Mouse (Mus musculus): ENCODE measurements around the gene Wdr81. TPM values are rescaled to one million over a fixed set of nuclear protein-coding genes. Genes with fewer than 3 reads are reported as not detected.
"Not testable (repeated sequence)": the region's sequence is repeated elsewhere in the genome, so short reads cannot be mapped to it uniquely, and the experiment has no call there.

Gene Wdr81
- total RNA-seq, 2 experiments from 2014 or later: 20.1 to 20.4 TPM

DNA sequence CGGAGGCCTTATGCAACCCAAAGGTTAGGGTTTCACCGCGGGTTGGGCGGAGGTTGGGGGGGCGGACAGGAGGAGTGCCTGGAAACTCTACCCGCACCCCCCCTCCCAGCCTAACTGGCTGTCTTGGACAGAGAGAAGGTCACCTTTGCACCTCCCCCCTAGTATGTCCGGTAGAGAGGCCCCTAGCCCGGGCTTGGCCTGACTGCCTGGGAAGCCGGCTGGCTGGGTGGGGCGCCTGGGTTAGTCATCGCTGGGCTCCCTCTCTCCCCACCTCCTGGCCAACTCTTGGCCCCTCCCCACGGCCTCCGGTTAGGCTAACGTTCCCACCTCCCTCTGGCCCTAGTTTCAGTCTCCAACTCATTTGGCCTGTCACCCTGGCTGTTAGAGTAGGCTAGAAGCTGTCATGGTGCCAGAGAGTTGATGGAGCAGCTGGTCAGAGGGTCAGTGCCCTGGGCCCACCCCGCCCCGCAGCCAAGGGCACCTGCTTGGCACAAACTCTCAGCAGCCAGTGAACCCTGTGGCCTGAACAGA lies 7.8 kb upstream of the Wdr81 start:
- intact Hi-C loops (cut with DNase I): loop anchor here (5.0 kb wide), 2 partner anchors 115 to 270 kb away; partner anchors contain the start of genes Dph1, Rpa1, Rtn4rl1 and Smyd4
- DNase-seq (ENCODE audit: low spot score in 2 of 2): peak; percentile 35 to 37

DNA sequence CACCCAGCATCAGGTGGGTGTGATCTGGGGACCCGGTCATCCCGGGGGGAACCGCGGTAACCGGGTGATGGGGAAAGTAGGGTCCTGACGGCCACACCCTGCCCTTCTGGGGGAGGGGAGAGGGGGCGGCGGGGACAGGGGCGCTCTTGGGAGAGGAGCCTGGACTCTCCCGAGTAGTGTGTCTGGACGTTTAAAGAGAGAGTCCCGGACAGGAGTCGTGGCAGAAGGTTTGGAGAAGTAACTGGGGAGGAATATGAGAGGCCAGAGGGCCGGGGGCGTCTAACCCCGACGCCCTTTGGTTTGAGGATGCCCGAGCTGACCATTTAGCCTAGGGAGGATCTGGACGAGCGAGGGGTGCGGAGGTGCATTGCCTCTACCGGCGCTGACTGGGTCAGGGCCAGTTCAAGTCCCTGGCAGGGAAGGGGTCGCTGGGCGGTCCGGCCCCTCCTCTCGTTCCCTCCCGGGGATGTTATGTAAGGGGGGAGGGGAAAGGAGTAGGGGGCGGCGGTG lies 7.3 kb upstream of the Wdr81 start:
- no peak for DNase-seq (ENCODE audit: low spot score in 2 of 2)
- intact Hi-C loops (cut with DNase I): loop anchor here (5.0 kb wide), 2 partner anchors 114 to 269 kb away; partner anchors contain the start of genes Dph1, Rpa1, Rtn4rl1 and Smyd4

DNA sequence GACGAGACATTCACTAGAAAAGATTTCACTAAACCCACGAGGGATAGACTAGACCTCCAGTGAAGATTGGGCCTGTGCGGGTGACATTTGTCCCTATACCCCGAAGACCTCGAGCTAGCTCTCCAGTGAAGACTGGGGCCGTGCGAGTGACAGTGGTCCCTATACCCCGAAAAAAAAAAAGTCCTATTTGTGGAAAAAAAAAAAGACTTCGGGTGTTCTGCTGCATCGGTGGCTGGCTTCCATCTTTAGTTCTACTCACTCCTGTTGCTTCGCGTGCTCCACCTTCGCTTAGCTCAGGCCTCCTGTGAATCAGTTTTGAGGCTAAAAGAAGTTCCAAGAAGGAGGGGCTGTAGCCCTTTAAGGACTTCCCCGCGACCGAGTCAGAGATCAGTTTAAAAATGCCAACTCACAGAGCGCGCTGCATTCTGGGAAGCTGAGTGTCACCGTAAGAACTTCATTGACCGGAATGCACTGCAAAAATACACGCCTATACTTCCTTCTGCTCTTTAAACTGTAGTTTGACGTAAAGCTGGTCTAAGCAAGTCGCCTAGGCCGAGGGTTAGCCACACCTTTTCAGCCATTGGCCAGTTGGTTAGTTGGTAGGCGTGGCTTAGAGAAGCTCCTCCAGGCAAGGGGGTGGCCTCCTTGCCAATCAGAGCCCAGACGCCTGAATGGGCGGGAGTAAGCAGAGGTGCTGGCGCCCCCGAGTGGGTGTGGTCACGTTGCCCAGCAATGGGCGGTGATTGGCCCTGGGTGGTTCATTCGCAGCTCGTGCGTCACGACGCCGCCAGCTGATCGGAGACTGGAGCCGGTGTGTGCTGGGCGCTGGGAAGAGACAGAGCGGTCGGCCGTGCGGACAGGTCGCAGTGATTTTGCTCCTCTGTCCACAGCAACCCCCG lies 6.6 kb upstream of the Wdr81 start, which contains the start of gene Tlcd2:
Gene Tlcd2 (plus strand): TSS at position 872 of the 899 bp plus-strand sequence.
- peak; percentile 99 to 100 for DNase-seq (ENCODE audit: low spot score in 2 of 2)
- intact Hi-C loops (cut with DNase I): loop anchor here (5.0 kb wide), 2 partner anchors 114 to 269 kb away; partner anchors contain the start of genes Dph1, Rpa1, Rtn4rl1 and Smyd4

DNA sequence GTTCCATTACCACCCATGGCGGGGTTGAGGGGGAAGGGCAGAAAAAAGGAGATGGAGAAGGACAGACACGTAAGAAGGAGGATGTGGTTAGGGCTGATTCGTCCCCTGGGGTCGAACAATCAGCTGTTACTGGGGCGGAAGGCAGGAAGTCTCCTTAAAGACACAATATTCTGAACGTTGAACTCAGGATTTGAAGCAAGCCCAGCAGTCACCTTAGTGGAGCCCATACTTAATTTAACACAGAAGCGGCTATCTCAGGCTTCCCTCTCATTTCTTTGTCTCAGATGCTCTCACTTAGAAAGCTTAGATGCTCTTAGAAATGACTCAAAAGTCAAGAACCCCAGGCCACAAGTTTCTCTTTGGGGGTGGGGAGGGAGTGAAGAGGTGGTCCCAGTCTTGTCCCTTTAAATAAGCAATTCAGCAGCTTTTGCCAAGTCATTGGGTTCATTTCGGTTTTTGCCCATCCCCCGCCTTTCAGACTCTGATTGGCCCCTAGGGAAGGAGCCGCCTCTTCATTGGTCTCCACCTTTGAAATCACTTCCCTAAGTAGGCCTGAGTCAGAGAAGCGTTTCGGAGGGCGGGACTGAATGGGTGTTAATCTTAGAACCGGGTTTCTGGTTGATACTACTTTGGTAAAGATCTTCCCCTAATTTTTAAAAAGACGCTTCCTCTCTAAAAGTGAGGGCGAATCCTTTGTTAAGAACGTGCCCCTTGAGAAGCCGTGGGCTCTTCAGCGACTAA lies 5.8 kb upstream of the Wdr81 start:
- intact Hi-C loops (cut with DNase I): loop anchor here (5.0 kb wide), 2 partner anchors 113 to 268 kb away; partner anchors contain the start of genes Dph1, Rpa1, Rtn4rl1 and Smyd4
- DNase-seq (ENCODE audit: low spot score in 2 of 2): peak; percentile 85 to 90

DNA sequence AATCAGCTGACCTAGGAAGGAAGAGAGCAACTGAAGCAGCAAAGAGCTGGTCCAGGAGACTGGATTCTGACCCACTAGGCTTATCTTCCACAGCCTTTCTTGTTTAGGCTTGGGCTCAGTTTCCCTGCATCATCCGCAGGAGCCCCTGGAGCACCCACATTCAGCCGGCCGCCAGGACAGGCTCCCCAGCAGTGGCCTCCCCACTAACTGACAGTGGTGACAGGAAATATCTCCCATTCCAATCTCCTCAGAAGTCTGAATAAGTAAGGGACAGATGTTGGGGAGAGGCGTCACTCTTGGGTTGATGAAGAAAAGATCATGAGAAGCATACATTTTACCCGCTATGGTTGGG lies 5.2 kb upstream of the Wdr81 start:
- intact Hi-C loops (cut with DNase I): loop anchor here (5.0 kb wide), 2 partner anchors 112 to 267 kb away; partner anchors contain the start of genes Dph1, Rpa1, Rtn4rl1 and Smyd4
- DNase-seq (ENCODE audit: low spot score in 2 of 2): no peak

DNA sequence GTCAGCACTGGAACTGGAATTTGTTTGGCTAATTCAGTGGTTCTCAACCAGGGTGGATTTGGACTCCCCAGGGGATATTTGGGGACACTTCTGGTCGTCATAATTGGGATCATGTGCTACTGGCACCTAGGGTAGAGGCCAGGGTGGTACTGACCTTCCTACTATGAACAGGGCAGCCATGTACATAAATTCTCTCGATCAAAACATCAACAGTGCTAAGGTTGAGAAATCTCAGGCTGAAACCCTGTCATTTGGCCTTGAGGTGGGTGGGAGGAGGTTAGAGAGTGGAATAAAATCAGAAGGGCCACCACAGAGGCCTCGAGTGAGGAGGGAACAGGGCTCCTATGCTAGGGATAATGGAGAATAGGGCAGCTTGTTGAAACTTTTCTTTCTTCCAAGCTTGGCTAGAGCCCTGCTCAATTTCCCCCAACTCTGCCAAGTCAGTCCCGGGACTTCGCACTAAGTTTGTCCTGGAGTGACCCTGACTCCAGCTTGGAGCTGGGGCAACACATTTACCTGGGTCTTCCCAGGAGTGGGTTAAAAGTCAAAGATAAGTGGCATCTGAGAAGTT lies 4.7 kb upstream of the Wdr81 start:
- intact Hi-C loops (cut with DNase I): no loop called here
- DNase-seq (ENCODE audit: low spot score in 2 of 2): no peak

DNA sequence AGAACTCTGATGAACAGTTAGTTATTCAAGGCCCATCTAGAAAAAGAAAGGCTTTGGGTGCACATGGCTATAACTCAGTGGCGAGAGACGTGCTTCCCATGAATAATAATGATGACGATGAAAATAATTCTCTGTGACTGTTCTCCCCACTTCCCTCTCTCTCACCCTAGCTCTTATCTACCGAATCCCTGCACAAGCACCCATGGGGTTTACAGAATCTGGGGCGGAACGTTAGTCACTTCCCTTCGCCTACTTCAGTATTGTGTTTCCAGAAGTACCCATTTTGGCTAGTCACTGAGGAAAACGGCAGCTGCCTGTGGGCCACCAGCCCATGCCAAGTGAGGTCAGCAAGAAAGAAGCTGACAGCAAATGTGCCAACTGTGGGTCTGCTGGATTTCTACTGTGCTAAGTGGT lies 4.1 kb upstream of the Wdr81 start:
- DNase-seq (ENCODE audit: low spot score in 2 of 2): no peak
- intact Hi-C loops (cut with DNase I): no loop called here

DNA sequence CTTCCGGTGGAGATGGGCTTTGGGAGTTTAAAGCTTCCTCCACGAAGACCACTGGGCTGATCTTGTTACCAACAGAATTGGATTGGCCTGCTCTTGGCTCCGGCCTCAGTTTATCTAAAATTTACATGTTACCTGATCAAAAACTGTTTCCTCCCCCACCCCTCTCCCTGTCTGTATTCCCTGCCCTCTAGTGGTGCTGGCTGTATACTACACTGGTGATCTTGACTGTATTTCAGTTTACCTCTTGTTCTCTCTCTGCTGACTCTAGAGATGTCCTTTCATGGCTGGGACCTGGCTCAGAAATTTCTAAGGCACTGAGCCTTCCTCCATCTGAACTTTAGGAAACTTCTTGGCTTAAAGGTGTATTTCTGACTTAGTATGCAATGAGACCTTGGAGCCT lies 3.7 kb upstream of the Wdr81 start:
- intact Hi-C loops (cut with DNase I): no loop called here
- DNase-seq (ENCODE audit: low spot score in 2 of 2): no peak

DNA sequence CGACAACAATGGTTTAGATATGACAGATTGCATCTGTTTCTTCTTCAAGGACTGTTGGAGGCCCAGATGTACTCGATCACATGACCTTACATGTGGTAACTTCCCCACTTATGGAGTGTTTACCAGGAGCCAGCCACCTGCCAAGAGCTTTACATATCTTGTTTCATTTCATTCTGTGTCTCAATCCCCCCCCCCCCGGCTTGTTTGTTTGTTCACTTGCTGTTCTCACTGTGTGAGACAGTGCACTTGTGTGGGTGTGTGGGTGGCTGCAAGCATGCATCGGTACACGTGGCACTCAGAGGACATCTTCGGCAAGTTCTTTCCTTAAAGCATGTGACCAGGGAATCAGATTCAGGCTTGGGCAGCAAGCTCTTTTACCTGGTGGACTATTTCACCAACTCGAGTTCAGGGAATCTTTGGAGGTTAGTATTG lies 1.9 kb upstream of the Wdr81 start:
- DNase-seq (ENCODE audit: low spot score in 2 of 2): no peak
- intact Hi-C loops (cut with DNase I): no loop called here

DNA sequence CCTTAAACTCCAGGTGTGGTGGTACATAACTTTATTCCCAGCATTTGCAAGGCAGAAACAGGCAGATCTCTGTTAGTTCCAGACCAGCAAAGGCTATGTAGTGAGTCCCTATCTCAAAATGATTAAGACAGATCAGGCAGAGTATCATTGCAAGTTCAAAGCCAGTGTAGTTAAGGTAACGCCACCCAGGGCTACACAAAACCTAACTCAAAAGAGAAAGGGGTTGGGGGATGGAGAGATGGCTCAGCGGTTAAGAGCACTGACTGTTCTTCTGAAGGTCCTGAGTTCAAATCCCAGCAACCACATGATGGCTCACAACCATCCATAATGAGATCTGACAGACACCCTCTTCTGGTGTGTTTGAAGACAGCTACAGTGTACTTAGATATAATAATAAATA lies 1.5 kb upstream of the Wdr81 start:
- intact Hi-C loops (cut with DNase I); DNase-seq (ENCODE audit: low spot score in 2 of 2): not testable (repeated sequence)

DNA sequence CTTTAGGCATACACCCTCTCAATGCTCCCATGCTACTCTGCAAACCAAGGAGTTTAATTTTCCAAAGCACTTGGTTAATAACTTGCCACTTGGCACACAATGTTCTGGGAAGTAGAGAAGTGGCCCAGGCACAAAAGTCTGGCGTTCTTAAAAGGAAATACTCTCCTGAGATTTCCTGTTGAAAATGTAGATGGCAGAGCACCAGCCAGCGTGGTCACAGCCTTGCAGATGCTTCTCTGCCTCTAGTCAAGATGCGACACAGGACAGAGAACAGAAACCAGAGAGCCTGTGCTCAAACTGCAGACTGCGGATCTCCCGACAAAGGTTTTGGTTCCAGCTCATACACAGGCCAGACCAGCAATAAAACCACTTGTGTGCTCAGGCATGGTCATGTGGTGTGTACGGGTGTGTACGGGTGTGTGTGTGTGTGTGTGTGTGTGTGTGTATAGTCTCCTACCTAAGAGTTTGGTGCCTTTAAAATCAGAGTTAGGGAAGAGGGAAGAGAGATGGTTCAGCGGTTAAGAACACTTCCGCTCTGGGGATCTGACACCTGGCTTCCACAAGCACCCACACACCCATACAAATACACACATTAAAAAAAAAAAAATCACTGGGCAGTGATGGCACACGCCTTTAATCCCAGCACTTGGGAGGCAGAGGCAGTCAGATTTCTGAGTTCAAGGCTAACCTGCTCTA lies 672 bp upstream of the Wdr81 start:
- intact Hi-C loops (cut with DNase I): no loop called here
- DNase-seq (ENCODE audit: low spot score in 2 of 2): no peak

DNA sequence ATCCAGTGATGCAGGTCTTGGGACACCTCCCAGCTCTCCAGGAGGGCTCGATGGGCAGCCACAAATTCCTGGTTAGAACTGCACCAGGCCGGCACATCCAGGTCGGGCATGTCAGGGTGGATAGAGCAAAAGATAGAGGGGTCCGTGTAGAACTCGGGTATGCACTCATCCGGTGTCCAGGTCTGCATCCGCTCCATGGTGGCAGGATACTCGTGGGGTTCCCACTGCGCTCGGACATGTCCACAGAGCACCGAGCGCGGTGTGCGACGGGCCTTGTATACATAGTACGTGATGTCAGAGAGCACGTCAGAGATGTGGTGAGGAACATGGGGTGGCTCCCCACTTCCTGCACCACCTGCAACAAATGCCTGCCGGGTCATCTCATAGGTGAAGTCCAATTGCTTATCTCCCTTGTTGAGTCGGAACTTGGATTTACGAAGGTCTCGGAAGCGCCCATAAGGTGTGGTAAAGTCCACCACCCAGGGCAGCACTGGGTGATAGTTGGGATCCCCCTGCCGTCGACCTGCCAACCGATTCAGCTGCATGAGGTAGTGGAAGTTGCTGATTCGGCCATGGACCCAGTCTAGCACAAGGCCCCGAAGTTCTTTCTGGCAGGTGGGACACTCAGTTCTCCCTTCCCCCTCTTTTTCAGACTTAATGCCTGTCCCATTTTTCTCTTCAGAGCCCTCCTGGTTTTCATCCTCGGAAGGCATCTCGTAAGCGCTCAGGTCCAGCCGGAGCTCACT lies 1.5 kb downstream of the Wdr81 start:
- intact Hi-C loops (cut with DNase I): loop anchor here (5.0 kb wide), 1 partner anchor 51 kb away; no protein-coding TSS in a partner anchor
- DNase-seq (ENCODE audit: low spot score in 2 of 2): no peak

DNA sequence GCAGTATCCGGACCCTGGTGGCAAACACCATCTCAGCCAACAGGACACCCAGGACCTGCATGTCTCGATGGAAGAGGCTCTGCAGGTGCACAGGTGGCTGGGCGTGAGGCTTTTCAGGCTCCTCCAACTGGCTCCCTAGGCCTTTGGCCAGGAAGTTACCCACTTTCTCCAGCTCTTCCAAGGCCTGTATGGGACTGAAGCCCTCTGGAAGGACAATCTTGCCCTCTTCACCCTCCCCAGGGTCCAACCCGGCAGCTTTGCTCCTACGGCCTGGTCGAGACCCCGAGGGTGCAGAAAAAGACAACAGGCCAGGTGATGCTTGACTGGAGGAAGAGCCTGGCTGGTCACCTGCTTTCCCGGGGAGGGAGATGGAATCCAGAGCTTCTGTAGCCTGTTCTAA lies 2.4 kb downstream of the Wdr81 start:
- intact Hi-C loops (cut with DNase I): loop anchor here (5.0 kb wide), 1 partner anchor 50 kb away; no protein-coding TSS in a partner anchor
- no peak for DNase-seq (ENCODE audit: low spot score in 2 of 2)

DNA sequence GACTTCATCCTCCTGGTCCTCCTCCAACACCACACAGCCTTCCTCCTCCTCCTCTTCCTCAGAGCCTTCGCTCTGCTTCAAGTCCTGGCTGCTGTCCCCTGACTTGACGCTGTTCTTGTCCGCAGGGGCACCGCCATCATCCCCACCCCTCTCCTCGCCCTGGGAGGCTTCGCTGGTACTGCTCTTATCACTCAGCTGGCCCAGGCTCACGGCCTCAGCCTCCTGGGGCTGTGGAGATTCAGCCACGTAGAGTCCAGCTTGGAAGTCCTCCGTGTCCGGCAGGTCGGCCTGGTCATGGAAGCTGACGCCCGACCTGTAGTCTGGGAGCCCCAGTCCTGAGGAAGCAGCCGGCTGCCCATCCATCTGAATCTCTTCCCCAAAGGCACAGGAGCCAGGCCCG lies 3.6 kb downstream of the Wdr81 start:
- no peak for DNase-seq (ENCODE audit: low spot score in 2 of 2)
- intact Hi-C loops (cut with DNase I): loop anchor here (5.0 kb wide), 1 partner anchor 49 kb away; no protein-coding TSS in a partner anchor

DNA sequence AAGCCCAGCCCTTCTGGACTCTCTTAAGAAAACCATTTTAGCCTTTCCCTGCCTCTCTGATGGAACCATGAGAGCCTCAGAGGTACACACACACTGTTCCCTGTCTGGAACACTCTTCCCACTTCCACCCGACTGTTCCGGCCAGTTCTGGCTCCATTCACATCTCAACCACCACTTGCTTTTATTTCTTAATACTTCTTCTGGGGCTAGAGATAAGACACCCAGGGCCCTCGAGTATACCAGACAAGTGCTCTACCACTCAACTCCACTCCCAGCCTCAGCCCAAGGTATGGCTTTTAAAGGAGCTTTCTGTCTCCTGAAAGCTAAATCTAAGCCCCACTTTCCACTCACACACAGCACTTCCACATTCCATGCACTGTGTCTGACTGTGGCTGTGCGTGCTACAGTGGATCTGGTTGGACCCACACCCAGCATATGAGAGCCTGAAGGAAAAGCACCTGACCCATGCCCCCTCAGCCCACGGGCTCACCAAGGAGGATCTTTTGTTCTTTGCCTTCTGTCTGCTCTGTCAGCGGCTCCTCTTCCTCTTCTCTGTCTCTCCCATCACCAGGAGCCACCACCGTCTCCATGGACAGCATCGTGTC lies 4.1 kb downstream of the Wdr81 start:
- intact Hi-C loops (cut with DNase I): loop anchor here (5.0 kb wide), 1 partner anchor 48 kb away; no protein-coding TSS in a partner anchor
- DNase-seq (ENCODE audit: low spot score in 2 of 2): no peak

DNA sequence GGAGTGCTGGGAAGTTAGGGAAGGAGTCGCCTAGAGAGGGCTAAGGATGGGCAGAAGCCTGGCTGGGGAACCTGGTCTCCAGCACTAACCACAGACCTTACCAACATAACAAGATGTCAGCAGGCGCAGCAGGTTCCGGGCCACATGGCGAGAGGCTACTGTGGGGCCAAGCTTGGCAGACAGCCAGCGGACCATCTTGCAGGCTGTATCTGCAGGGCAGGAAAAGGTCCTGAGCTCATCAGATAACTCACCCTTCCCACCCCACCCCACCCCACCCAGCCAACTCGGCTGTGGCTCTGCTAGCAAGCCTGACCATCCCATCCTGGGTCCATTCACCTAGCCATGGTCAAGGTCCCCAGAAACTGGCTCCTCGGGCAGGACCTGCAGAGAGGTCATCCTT lies 4.8 kb downstream of the Wdr81 start:
- no peak for DNase-seq (ENCODE audit: low spot score in 2 of 2)
- intact Hi-C loops (cut with DNase I): loop anchor here (5.0 kb wide), 1 partner anchor 47 kb away; no protein-coding TSS in a partner anchor

DNA sequence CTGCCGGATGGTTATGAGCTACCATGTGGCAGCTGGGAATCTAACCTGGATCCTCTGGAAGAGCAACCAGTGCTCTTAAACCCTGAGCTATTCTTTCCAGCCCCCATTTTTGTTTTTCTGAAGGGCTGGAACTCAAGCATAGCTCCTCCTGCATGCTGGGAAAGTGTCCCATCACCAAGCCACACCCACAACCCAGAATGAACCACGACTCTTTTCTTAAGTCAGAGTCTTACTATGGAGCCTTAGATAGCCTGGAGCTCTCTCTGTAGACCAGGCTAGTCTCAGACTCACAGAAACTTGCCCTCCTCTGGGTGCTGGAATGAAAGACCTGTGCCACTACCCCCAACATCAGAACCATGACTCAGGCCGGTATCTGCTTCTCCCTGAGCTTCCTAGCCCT lies 5.9 kb downstream of the Wdr81 start:
- intact Hi-C loops (cut with DNase I): no loop called here
- DNase-seq (ENCODE audit: low spot score in 2 of 2): no peak

DNA sequence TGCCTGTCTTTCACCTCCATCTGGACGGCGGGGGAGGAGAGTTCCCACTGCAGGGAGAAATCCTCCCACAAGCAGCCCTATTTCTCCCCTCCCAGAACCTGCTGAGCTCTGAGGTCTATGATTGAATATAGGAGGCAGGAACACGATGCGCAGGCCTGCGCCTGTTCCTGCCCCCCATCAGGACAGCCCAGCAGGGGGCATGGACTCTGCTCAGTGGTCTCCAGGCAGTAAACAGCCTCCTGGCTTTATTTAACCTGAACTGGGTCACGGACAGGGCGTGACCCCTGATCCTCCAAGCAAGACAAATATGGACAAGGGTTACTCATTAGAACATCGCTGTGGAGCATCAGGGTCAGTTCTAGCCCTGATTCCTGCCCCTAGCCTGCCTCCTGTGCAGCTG lies 10.8 kb downstream of the Wdr81 start:
- intact Hi-C loops (cut with DNase I): no loop called here
- DNase-seq (ENCODE audit: low spot score in 2 of 2): no peak
